Mouse (Mus musculus): Measurements from ENCODE around the gene Itm2b. TPM values are rescaled to one million over a fixed set of nuclear protein-coding genes. Genes with fewer than 3 reads are reported as not detected.

Gene Itm2b
- total and polyA plus RNA-seq, 3 experiments = 104 to 523 (median 507) TPM

DNA sequence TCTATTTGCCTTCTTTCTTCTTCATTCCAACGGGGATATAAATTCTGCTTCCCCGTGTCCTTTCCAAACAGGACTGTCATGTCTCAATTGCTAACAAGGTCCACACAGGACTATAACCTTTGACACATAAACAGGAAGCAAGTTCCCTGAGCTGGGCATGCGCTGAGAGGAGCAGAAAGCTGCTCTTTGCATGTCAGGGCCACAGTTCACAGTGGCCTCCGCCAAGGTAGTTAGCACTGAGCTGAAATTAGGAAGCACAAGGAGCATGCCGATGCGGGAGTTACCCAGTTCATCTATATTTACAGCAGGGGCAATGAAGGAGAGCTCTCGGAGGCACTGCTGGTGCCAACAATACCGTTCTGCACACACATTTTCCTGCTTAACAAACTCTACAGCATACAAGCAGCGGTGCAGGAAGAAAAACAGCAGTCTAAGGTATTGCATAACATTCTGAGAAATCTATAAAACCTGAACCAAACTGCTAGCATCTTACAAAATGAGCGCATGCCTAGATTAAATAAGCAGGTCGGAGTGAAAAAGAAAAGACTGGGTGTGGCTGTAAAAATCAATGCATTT, 10.7 kb downstream of the Itm2b start:
- Histone ChIP-seq H3K36me3 (replicated peaks) (peaks cover 77% of the 10 kb centered on the region), H3K4me3 (ENCODE audit: low read depth, low read length) (no peak overlapping the region), H3K4me1 (ENCODE audit: insufficient read depth, low read depth, low read length) (peaks cover 80% of the 10 kb centered on the region), H3K27me3 (ENCODE audit: insufficient read depth, low read length) (no peaks in the 10 kb centered on the region), H3K9me3 (replicated peaks) (no peaks in the 10 kb centered on the region)
- DNase-seq (ENCODE audit: low spot score) (no peak), ATAC-seq (ENCODE audit: extremely low read depth, insufficient number of reproducible peaks, low FRiP score, poor library complexity, severe bottlenecking) (no peak)
- no peak for TF ChIP-seq TAL1 (conservative IDR thresholded peaks at IDR 0.05; ENCODE audit: low read depth, low read length)
- TF ChIP-seq GATA1 (IDR thresholded peaks at IDR 0.05; ENCODE audit: borderline replicate concordance, low read length) = no peak
- no peak for TF ChIP-seq CTCF (IDR thresholded peaks at IDR 0.05; ENCODE audit: low read depth, low read length)
- no peak for TF ChIP-seq POLR2AphosphoS5 (IDR thresholded peaks at IDR 0.05; ENCODE audit: insufficient replicate concordance, low read depth, low read length)
- TF ChIP-seq GATA2 (IDR thresholded peaks at IDR 0.05; ENCODE audit: borderline replicate concordance, low read depth, low read length) = no peak

DNA sequence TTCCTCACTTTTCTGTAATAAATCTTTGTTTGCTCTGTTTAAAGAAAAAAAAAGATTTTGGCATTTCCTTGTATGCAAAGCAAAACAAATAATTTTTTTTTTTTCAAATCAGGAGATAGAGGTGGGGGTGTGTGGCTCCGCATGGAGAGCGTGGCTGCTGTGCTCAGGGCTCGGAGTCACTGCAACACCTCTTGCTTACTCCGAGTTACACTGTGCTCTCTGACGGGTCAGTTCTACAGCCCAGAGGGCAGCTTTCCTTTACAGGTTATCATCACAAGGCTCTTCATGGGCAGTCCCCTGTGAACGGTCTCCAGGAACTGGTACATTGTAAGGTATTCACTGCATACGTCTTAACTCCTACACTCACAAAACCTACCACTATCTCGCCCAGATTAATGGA, 11.5 kb downstream of the Itm2b start:
- no peaks in the 10 kb centered on the region for H3K27me3 ChIP-seq (ENCODE audit: insufficient read depth, low read length)
- H3K4me3 ChIP-seq (ENCODE audit: low read depth, low read length) = no peak overlapping the region
- no peak for TF ChIP-seq GATA2 (IDR thresholded peaks at IDR 0.05; ENCODE audit: borderline replicate concordance, low read depth, low read length)
- no peak for TF ChIP-seq GATA1 (IDR thresholded peaks at IDR 0.05; ENCODE audit: borderline replicate concordance, low read length)
- no peak for TF ChIP-seq TAL1 (conservative IDR thresholded peaks at IDR 0.05; ENCODE audit: low read depth, low read length)
- no peak for TF ChIP-seq POLR2AphosphoS5 (IDR thresholded peaks at IDR 0.05; ENCODE audit: insufficient replicate concordance, low read depth, low read length)
- TF ChIP-seq CTCF (IDR thresholded peaks at IDR 0.05; ENCODE audit: low read depth, low read length) = no peak
- peaks cover 82% of the 10 kb centered on the region for H3K4me1 ChIP-seq (ENCODE audit: insufficient read depth, low read depth, low read length)
- peaks cover 80% of the 10 kb centered on the region for H3K36me3 ChIP-seq (replicated peaks)
- DNase-seq (ENCODE audit: low spot score) = no peak
- H3K9me3 ChIP-seq (replicated peaks) = no peaks in the 10 kb centered on the region
- no peak for ATAC-seq (ENCODE audit: extremely low read depth, insufficient number of reproducible peaks, low FRiP score, poor library complexity, severe bottlenecking)

DNA sequence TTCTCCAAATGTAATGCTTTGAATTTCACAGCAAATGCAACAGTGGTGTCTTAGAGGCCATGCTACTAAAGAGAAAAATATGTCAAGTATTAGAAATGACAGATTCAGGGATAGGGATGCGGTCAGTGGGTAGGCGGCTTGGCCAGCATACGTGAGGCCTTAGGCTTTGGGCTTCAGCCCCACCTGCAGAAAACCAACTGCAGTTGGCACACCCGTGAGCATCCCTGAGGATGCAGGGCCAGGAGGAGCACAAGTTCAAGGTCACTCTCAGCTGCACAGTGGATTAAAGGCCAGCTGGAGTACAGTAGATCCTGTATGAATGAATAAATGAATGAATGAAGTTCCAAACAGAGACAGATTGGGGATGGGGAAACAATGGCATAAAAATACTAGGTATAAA, 12.1 kb downstream of the Itm2b start:
- H3K4me3 ChIP-seq (ENCODE audit: low read depth, low read length) = no peak overlapping the region
- peaks cover 82% of the 10 kb centered on the region for H3K4me1 ChIP-seq (ENCODE audit: insufficient read depth, low read depth, low read length)
- H3K36me3 ChIP-seq (replicated peaks) = peaks cover 80% of the 10 kb centered on the region
- DNase-seq (ENCODE audit: low spot score) (no peak), ATAC-seq (ENCODE audit: extremely low read depth, insufficient number of reproducible peaks, low FRiP score, poor library complexity, severe bottlenecking) (no peak)
- H3K27me3 ChIP-seq (ENCODE audit: insufficient read depth, low read length) = no peaks in the 10 kb centered on the region
- TF ChIP-seq TAL1 (conservative IDR thresholded peaks at IDR 0.05; ENCODE audit: low read depth, low read length) (no peak), GATA1 (IDR thresholded peaks at IDR 0.05; ENCODE audit: borderline replicate concordance, low read length) (no peak), POLR2AphosphoS5 (IDR thresholded peaks at IDR 0.05; ENCODE audit: insufficient replicate concordance, low read depth, low read length) (no peak)
- H3K9me3 ChIP-seq (replicated peaks) = no peaks in the 10 kb centered on the region

DNA sequence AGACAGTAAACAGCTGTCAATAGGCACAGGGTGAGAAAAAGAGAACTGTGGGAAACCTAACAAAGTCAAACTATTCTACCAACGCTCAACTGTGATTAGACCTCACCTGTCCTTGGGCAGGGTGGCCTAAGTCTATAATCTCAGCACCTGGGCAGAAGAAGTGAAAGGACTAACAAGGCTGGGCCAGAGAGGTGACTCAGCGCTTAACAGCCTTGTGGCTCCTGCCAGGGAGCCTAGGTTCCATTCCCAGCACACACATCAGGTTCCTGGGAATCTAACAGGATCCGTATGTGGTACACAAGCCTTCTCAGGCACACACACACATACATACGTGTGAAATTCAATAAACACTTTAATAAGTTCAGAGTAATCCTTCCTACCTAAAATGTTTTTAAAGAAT, 13.5 kb downstream of the Itm2b start:
- Histone ChIP-seq H3K27me3 (ENCODE audit: insufficient read depth, low read length) (no peaks in the 10 kb centered on the region), H3K4me1 (ENCODE audit: insufficient read depth, low read depth, low read length) (peaks cover 69% of the 10 kb centered on the region), H3K9me3 (replicated peaks) (no peaks in the 10 kb centered on the region), H3K4me3 (ENCODE audit: low read depth, low read length) (no peak overlapping the region; the same call in 1 of the 2 replicates), H3K36me3 (replicated peaks) (peaks cover 82% of the 10 kb centered on the region)
- TF ChIP-seq GATA2 (IDR thresholded peaks at IDR 0.05; ENCODE audit: borderline replicate concordance, low read depth, low read length) = no peak
- TF ChIP-seq TAL1 (conservative IDR thresholded peaks at IDR 0.05; ENCODE audit: low read depth, low read length) = no peak
- no peak for TF ChIP-seq POLR2AphosphoS5 (IDR thresholded peaks at IDR 0.05; ENCODE audit: insufficient replicate concordance, low read depth, low read length)
- TF ChIP-seq CTCF (IDR thresholded peaks at IDR 0.05; ENCODE audit: low read depth, low read length) = no peak
- TF ChIP-seq GATA1 (IDR thresholded peaks at IDR 0.05; ENCODE audit: borderline replicate concordance, low read length) = no peak
- ATAC-seq (ENCODE audit: extremely low read depth, insufficient number of reproducible peaks, low FRiP score, poor library complexity, severe bottlenecking) (no peak), DNase-seq (ENCODE audit: low spot score) (no peak)

DNA sequence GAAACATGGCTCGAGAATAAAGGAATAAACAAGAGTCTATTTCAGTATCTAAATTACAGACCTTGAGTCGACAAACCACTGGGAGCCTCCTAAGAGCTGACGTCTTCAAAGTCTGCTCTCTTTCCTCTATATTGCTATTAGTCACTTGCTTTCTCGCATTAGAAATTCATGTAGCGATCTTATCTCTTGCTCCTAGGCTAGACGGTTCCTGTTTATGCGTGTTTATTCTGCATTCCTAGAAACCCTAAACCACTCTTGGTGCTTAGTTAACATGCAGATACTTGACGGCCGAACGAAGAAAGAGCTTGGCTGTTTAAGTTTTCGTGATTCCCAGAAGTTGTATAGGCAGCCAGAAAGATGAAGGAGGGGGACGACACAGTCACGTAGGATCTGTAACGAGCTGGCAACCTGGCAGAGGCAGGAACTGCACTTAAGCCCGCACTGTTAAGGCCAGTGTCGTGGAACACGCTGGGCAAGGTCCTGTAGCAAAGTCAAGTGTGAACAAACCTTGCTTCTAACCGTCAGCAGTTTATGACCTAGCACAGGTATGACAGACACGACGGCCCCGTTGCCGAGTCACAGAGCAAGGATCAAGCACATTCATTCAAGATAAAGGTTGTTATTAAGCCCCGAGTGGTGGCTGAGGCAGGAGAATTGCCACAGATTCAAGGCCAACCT, 14.3 kb downstream of the Itm2b start:
- Histone ChIP-seq H3K9me3 (replicated peaks) (no peaks in the 10 kb centered on the region), H3K4me3 (ENCODE audit: low read depth, low read length) (peak overlapping the region; percentile 60; the same call in 1 of the 2 replicates), H3K36me3 (replicated peaks) (peaks cover 87% of the 10 kb centered on the region), H3K4me1 (ENCODE audit: insufficient read depth, low read depth, low read length) (peaks cover 66% of the 10 kb centered on the region), H3K27me3 (ENCODE audit: insufficient read depth, low read length) (no peaks in the 10 kb centered on the region)
- DNase-seq (ENCODE audit: low spot score) = peak; percentile 63
- TF ChIP-seq GATA1 (IDR thresholded peaks at IDR 0.05; ENCODE audit: borderline replicate concordance, low read length) (no peak), POLR2AphosphoS5 (IDR thresholded peaks at IDR 0.05; ENCODE audit: insufficient replicate concordance, low read depth, low read length) (no peak), CTCF (IDR thresholded peaks at IDR 0.05; ENCODE audit: low read depth, low read length) (no peak), TAL1 (conservative IDR thresholded peaks at IDR 0.05; ENCODE audit: low read depth, low read length) (no peak), GATA2 (IDR thresholded peaks at IDR 0.05; ENCODE audit: borderline replicate concordance, low read depth, low read length) (no peak)
- peak; percentile 76 for ATAC-seq (ENCODE audit: extremely low read depth, insufficient number of reproducible peaks, low FRiP score, poor library complexity, severe bottlenecking)

DNA sequence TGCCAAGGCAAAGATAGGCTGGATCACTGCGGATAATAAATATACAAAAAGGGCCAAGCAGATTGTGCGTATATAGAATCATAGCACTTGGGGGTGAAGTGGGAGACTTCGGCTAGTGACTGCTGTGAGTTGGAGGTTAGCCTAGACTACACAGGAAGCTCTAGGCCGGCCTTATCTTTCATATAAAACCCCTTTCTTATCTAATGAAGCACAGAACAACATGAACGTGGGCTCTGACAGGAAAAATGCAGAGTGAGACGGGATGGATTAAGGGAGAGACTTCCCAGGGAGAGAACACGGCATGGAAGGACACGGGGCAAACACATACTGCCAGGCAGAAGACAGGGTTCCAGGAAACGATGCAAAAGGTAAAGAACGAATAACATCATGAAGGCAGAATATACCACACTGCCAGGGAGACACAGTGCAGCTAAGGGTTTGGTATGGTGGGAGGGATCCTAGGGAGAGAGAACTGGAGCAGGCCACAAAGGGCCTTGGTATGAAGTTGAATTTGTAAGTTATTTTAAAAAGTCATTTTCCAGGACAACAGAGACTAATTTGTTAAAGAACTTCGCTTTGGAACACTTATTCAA, 14.9 kb downstream of the Itm2b start:
- H3K4me1 ChIP-seq (ENCODE audit: insufficient read depth, low read depth, low read length) = peaks cover 62% of the 10 kb centered on the region
- H3K4me3 ChIP-seq (ENCODE audit: low read depth, low read length) = no peak overlapping the region; the same call in 1 of the 2 replicates
- peaks cover 87% of the 10 kb centered on the region for H3K36me3 ChIP-seq (replicated peaks)

More for the DNA sequence above, 14.9 kb downstream of the Itm2b start:
- no peak for TF ChIP-seq GATA2 (IDR thresholded peaks at IDR 0.05; ENCODE audit: borderline replicate concordance, low read depth, low read length)
- TF ChIP-seq TAL1 (conservative IDR thresholded peaks at IDR 0.05; ENCODE audit: low read depth, low read length) = no peak; the same call in 1 of the 2 replicates
- TF ChIP-seq POLR2AphosphoS5 (IDR thresholded peaks at IDR 0.05; ENCODE audit: insufficient replicate concordance, low read depth, low read length) = no peak
- TF ChIP-seq CTCF (IDR thresholded peaks at IDR 0.05; ENCODE audit: low read depth, low read length) = no peak
- no peak for TF ChIP-seq GATA1 (IDR thresholded peaks at IDR 0.05; ENCODE audit: borderline replicate concordance, low read length)
- H3K9me3 ChIP-seq (replicated peaks) = no peaks in the 10 kb centered on the region
- ATAC-seq (ENCODE audit: extremely low read depth, insufficient number of reproducible peaks, low FRiP score, poor library complexity, severe bottlenecking) (peak; percentile 67), DNase-seq (ENCODE audit: low spot score) (peak; percentile 20)
- no peaks in the 10 kb centered on the region for H3K27me3 ChIP-seq (ENCODE audit: insufficient read depth, low read length)
